In genomic region chr14:73231286-73231982, GRCm38 (mm10) we compare ENCODE assay signal across 13 mouse cellular contexts. TPM values are rescaled to one million over a fixed set of nuclear protein-coding genes. Genes with fewer than 3 reads are reported as not detected.
A peak's percentile ranks its signal among the peaks of the same experiment; 100 is the strongest.
DNase-seq lines count a peak whose midpoint lies in the region; ATAC-seq and TF ChIP-seq lines count a peak whose summit lies in the region.
"Had no signal": no experiment of that assay in that cellular context is flagged by ENCODE, and none has a peak within 500 bp of the region (broad histone marks: within the 10 kb centered on the region; RNA-seq: fewer than 3 reads in every experiment).

No protein-coding gene starts in this region.

- no peak overlapping the region for H3K4me3 ChIP-seq in heart, adult 2 months
- H3K4me3 ChIP-seq in embryonic facial prominence, embryonic 15.5 days (replicated peaks), result no peak overlapping the region
- no peak overlapping the region for H3K4me3 ChIP-seq in stomach, embryonic 15.5 days (replicated peaks)
- H3K4me3 ChIP-seq: limb, embryonic 15.5 days had no signal

- no peak for TF ChIP-seq CTCF in heart, adult 2 months (IDR thresholded peaks at IDR 0.05)

- TF ChIP-seq POLR2A in heart, adult 2 months (IDR thresholded peaks at IDR 0.05; ENCODE audit: insufficient read depth, low read depth, low read length), result no peak

- H3K9me3 ChIP-seq in embryonic facial prominence, embryonic 15.5 days (replicated peaks), result no peaks in the 10 kb centered on the region
- H3K9me3 ChIP-seq in stomach, embryonic 15.5 days, result no peaks in the 10 kb centered on the region
- H3K9me3 ChIP-seq: limb, embryonic 15.5 days had no signal

- intact Hi-C loops in heart, adult 2 months (cut with DNase I), result no loop called here

- WGBS in heart, adult 2 months, result 38% methylated on average over 5 of the region's 5 CpGs
- WGBS in embryonic facial prominence, embryonic 15.5 days, result 25% methylated on average over 5 of the region's 5 CpGs
- 36% methylated on average over 5 of the region's 5 CpGs for WGBS in stomach, embryonic 15.5 days

- no peaks in the 10 kb centered on the region for H3K79me2 ChIP-seq in heart, adult 2 months (replicated peaks; ENCODE audit: control insufficient read depth, insufficient read depth, low read length)

- no peaks in the 10 kb centered on the region for H3K27me3 ChIP-seq in heart, adult 2 months (ENCODE audit: control insufficient read depth, insufficient read depth, low read length)
- H3K27me3 ChIP-seq in embryonic facial prominence, embryonic 15.5 days, result no peaks in the 10 kb centered on the region
- H3K27me3 ChIP-seq in stomach, embryonic 15.5 days (replicated peaks), result no peaks in the 10 kb centered on the region
- H3K27me3 ChIP-seq: limb, embryonic 15.5 days had no signal

- H3K27ac ChIP-seq in heart, adult 2 months, result peak overlapping the region; percentile 74
- 0 out of 2 replicates have a peak overlapping the region, but pooled peaks have one; percentile 11 for H3K27ac ChIP-seq in embryonic facial prominence, embryonic 15.5 days (replicated peaks)
- peak overlapping the region; percentile 21; the same call in 1 of the 2 replicates for H3K27ac ChIP-seq in stomach, embryonic 15.5 days
- H3K27ac ChIP-seq: limb, embryonic 15.5 days had no signal

- peaks cover 25% of the 10 kb centered on the region for H3K36me3 ChIP-seq in heart, adult 2 months (ENCODE audit: control insufficient read depth, insufficient read depth, low read length)
- no peaks in the 10 kb centered on the region for H3K36me3 ChIP-seq in embryonic facial prominence, embryonic 15.5 days
- no peaks in the 10 kb centered on the region for H3K36me3 ChIP-seq in stomach, embryonic 15.5 days
- H3K36me3 ChIP-seq: limb, embryonic 15.5 days had no signal

- H3K9ac ChIP-seq in heart, adult 2 months (ENCODE audit: low read depth, low read length), result no peak overlapping the region
- H3K9ac ChIP-seq in embryonic facial prominence, embryonic 15.5 days, result no peak overlapping the region
- H3K9ac ChIP-seq in stomach, embryonic 15.5 days, result no peak overlapping the region
- H3K9ac ChIP-seq: forebrain, postnatal 0 days; limb, embryonic 15.5 days had no signal

- peak; percentile 19; the same call in 1 of the 2 replicates for TF ChIP-seq EP300 in heart, adult 2 months (IDR thresholded peaks at IDR 0.05; ENCODE audit: insufficient read depth, low read depth, low read length)

- peaks cover 23% of the 10 kb centered on the region for H3K4me1 ChIP-seq in heart, adult 2 months (ENCODE audit: control insufficient read depth, insufficient read depth, low read length)
- peaks cover 16% of the 10 kb centered on the region; the same call in 1 of the 2 replicates for H3K4me1 ChIP-seq in embryonic facial prominence, embryonic 15.5 days
- H3K4me1 ChIP-seq in stomach, embryonic 15.5 days, result 0 out of 2 replicates have a peak, but pooled peaks cover 4% of the 10 kb centered on the region

- no peak for ATAC-seq in embryonic facial prominence, embryonic 15.5 days (ENCODE audit: insufficient number of reproducible peaks, low FRiP score, low TSS enrichment, low read depth)
- ATAC-seq in stomach, embryonic 15.5 days (ENCODE audit: insufficient read depth, low FRiP score, low read depth), result no peak
- ATAC-seq: forebrain, postnatal 0 days had no signal

- no peak overlapping the region for H3K4me2 ChIP-seq in embryonic facial prominence, embryonic 15.5 days (replicated peaks)
- no peak overlapping the region for H3K4me2 ChIP-seq in stomach, embryonic 15.5 days
- H3K4me2 ChIP-seq: limb, embryonic 15.5 days had no signal

- peak in 1 of 2 experiments; percentile 26 for DNase-seq in heart, adult 2 months
- no peak for DNase-seq in heart, postnatal 4 days
- DNase-seq in lung, postnatal 36 days, result peak; percentile 12
- DNase-seq in lung, adult 18-20 months, result no peak
- no peak for DNase-seq in left cerebral cortex, adult 18-20 months (ENCODE audit: low spot score in 2 of 2)
- DNase-seq in Muller cell, postnatal 12 days (ENCODE audit: inconsistent ontology term), result no peak
- DNase-seq: cerebellum, adult 9-11 months; forebrain, postnatal 0 days; kidney, adult 9 months; thymus, adult 18-20 months had no signal

RNA-seq across cellular contexts. Expression of gene Lpar6, which starts 6.3 kb away (rescaled TPM):
- 1 to 10 TPM; 1.5 to 2.3 TPM for total RNA-seq in heart, adult 2 months (2021)
- polyA plus RNA-seq in heart, adult 2 months (2012; rRNA removed), result 2.3 and 5.2 TPM in 2 replicates
- 1 to 10 TPM; 4.0 to 4.1 TPM for total RNA-seq in heart, postnatal 4 days (2021)
- polyA plus RNA-seq in embryonic facial prominence, embryonic 15.5 days (2015; fragmentation: Nextera tagmentation; extraction: Ambion mirVana), result 12.9 and 13.1 TPM in 2 replicates
- polyA plus RNA-seq in stomach, embryonic 15.5 days (2015; fragmentation: Nextera tagmentation; extraction: Ambion mirVana), result 13.9 and 16.1 TPM in 2 replicates
- 1 to 10 TPM in 1 of 2 experiments, under 1 TPM in 1; 0.96 to 1.0 TPM for total RNA-seq in left cerebral cortex, adult 18-20 months (2021)

Comparison
In these comparisons a context has a peak if more than half of its experiments do, and no peak if none do; other contexts are left out.
1. H3K27ac ChIP-seq: peak in every context shown above with its lines; median percentile 74 in heart, adult 2 months; 21 in stomach, embryonic 15.5 days; 11 in embryonic facial prominence, embryonic 15.5 days.